Mouse (Mus musculus): ENCODE results near the gene Gldc. TPM values are rescaled to one million over a fixed set of nuclear protein-coding genes. Genes with fewer than 3 reads are reported as not detected.

Gene Gldc
- polyA plus RNA-seq (2015; fragmentation: Nextera tagmentation; extraction: Ambion mirVana), result 0.12 and 0.29 TPM in 2 replicates

GRCm38 (mm10) chr19:30174919-30175571 lies at the start of gene Gldc:
Gene Gldc (minus strand): TSS chr19:30175429.

Other genes starting within 250 kb of the Gldc start
- gene Trpd52l3, start 171.6 kb downstream of the Gldc start, polyA plus RNA-seq (2015; fragmentation: Nextera tagmentation; extraction: Ambion mirVana), result not detected in 2 replicates
- gene Uhrf2, start 144.9 kb downstream of the Gldc start, polyA plus RNA-seq (2015; fragmentation: Nextera tagmentation; extraction: Ambion mirVana), result 33.5 and 37.2 TPM in 2 replicates
- not detected in 2 replicates for gene Mbl2, start 57.5 kb upstream of the Gldc start, polyA plus RNA-seq (2015; fragmentation: Nextera tagmentation; extraction: Ambion mirVana)

Measured in spleen, postnatal 0 days (tissue).